Mouse (Mus musculus) MEL (cell line): ENCODE measurements around the gene Gpr31b. TPM values are rescaled to one million over a fixed set of nuclear protein-coding genes. Genes with fewer than 3 reads are reported as not detected.
"Not testable (repeated sequence)": the region's sequence is repeated elsewhere in the genome, so short reads cannot be mapped to it uniquely, and the experiment has no call there.

ENCODE experiments used
- DNase-seq: peaks from one replicate; pipeline ENCODE4 v3.0.0; 2011; ENCODE audit warnings: low read depth, low spot score
- H3K27ac ChIP-seq: 2 replicates; pipeline ENCODE4 v1.5.1; 2012; ENCODE audit warnings: low read depth, mild to moderate bottlenecking, control low read depth, low read length, moderate library complexity; ENCODE audit not compliant: control insufficient read depth
- H3K27me3 ChIP-seq, 2 experiments: fragments of 150-350 bp in 1 of 2; sonication (generic) in 1 of 2; 2 replicates each; pipeline ENCODE4 v1.6.1; 2012; ENCODE audit warnings: low read length in 2 of 2, mild to moderate bottlenecking in 2 of 2, improper control_type of control experiment in 1 of 2, moderate library complexity in 1 of 2; ENCODE audit not compliant: insufficient read depth in 2 of 2, control insufficient read depth in 1 of 2
- H3K36me3 ChIP-seq, 2 experiments: 2 replicates each; pipeline ENCODE4 v1.6.1; 2012 to 2014; ENCODE audit warnings: low read length in 2 of 2, improper control_type of control experiment in 1 of 2, inconsistent platforms in 1 of 2, mild to moderate bottlenecking in 1 of 2; ENCODE audit not compliant: insufficient read depth in 2 of 2, control insufficient read depth in 1 of 2
- H3K4me1 ChIP-seq, 2 experiments: fragments of 150-350 bp in 1 of 2; sonication (generic) in 1 of 2; 2 replicates each; pipeline ENCODE4 v1.6.1; 2012; ENCODE audit warnings: low read length in 2 of 2, improper control_type of control experiment in 1 of 2, mild to moderate bottlenecking in 1 of 2; ENCODE audit not compliant: insufficient read depth in 2 of 2, control insufficient read depth in 1 of 2
- H3K4me3 ChIP-seq, 2 experiments: fragments of 150-350 bp in 1 of 2; sonication (generic) in 1 of 2; 2 replicates each; pipeline ENCODE4 v1.5.1; 2012; ENCODE audit warnings: low read depth in 2 of 2, low read length in 2 of 2, mild to moderate bottlenecking in 2 of 2, moderate library complexity in 2 of 2, control low read depth in 1 of 2, improper control_type of control experiment in 1 of 2; ENCODE audit not compliant: control insufficient read depth in 1 of 2, insufficient read depth in 1 of 2
- H3K79me2 ChIP-seq: 2 replicates; pipeline ENCODE4 v1.6.1; 2012; ENCODE audit warnings: mild to moderate bottlenecking, low read length, moderate library complexity; ENCODE audit not compliant: control insufficient read depth, poor library complexity, insufficient read depth
- H3K9ac ChIP-seq: 2 replicates; pipeline ENCODE4 v1.6.1; 2012; ENCODE audit warnings: low read depth, mild to moderate bottlenecking, control low read depth, low read length, moderate library complexity; ENCODE audit not compliant: control insufficient read depth, poor library complexity, severe bottlenecking
- H3K9me3 ChIP-seq: fragments of 150-350 bp; sonication (generic); replicated peaks from 2 replicates; pipeline ENCODE4 v1.6.1; 2012; ENCODE audit warnings: mild to moderate bottlenecking, low read length, improper control_type of control experiment, moderate library complexity; ENCODE audit not compliant: insufficient read depth
- polyA plus RNA-seq, 2 experiments: library from polyadenylated mRNA; stranded (reverse) in 1 of 2; unstranded in 1 of 2; fragments of >175 nt in 1 of 2; fragments of >200 nt in 1 of 2; gene quantifications; 2 replicates each; pipeline versions ENCODE4 v1.2.1 to v1.2.4; 2012; ENCODE audit warnings: low replicate concordance in 2 of 2, low read depth in 1 of 2; ENCODE audit not compliant: insufficient read length in 2 of 2, insufficient read depth in 1 of 2, missing spikeins in 1 of 2
- total RNA-seq: library from RNA; depleted of rRNA; stranded (reverse); fragments of 300-350 nt; gene quantifications from 2 replicates; pipeline ENCODE4 v1.2.3, GENCODE M21; 2012; rRNA removed

Gene Gpr31b
- total RNA-seq (0.12 TPM in 1 of 2 replicates, not detected in the other), polyA plus RNA-seq (under 1 TPM in 1 of 2 experiments, not detected in 1; 0.08 TPM)

DNA sequence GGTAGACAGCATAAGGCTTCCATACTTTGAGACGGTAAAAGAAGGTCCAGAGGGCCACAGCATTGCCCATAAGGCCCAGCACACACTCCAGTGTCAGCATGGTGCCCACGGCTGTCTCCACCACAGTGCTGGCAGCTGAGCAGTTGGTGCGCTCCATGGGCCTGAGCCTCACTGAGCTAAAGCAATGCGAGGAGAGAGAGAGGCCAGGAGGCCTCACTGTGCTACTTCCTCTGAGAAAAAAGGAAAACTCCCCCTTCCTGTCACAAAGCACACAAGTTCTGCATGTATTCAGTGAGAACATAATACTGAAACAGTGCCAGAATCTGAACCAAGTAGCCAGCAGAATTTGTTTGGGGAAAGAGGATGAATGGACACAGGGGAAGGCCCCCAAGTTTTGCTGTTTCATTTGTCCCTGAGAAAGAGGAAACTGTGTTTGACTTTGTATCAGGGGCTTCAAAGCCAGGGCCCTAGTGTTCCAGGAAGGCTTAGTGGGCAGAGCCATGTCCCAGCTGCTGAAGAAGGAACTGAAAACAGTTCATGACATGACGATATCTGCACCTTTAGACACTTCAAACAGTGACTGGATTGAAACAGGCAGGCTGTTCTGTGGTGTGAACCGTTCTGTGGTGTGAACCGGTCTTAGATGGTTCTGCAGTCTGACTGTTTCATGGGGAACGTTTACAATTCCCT, at the start of gene Gpr31b:
Gene Gpr31b (minus strand): TSS at position 173 of the 690 bp plus-strand sequence.
- H3K9ac ChIP-seq, H3K79me2 ChIP-seq, DNase-seq, H3K36me3 ChIP-seq, H3K27me3 ChIP-seq, H3K4me3 ChIP-seq, H3K9me3 ChIP-seq, H3K27ac ChIP-seq, H3K4me1 ChIP-seq: not testable (repeated sequence)

DNA sequence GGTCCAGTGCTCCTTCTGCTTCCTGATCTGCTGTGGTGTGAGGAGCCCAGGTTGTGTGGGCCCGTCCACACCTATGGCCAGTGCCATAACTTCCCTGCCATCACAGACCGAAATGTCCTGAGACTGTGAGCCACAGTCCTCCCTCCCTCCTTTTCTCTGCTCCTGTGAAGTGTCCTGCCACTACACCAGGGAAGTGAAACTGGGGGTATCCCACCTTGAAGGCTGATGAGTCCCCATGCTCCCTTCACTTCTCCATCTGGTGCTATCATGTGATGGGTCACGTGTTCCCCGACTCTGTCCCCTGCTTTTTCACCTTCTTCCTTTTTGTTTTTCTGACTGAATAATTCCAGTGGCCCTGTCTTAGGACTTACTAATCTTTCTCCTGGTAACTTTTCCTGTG, 40.9 kb upstream of the Gpr31b start:
- not testable (repeated sequence) for H3K79me2 ChIP-seq, H3K9me3 ChIP-seq, H3K4me1 ChIP-seq, H3K27ac ChIP-seq, H3K36me3 ChIP-seq, H3K27me3 ChIP-seq, H3K9ac ChIP-seq, H3K4me3 ChIP-seq, DNase-seq

DNA sequence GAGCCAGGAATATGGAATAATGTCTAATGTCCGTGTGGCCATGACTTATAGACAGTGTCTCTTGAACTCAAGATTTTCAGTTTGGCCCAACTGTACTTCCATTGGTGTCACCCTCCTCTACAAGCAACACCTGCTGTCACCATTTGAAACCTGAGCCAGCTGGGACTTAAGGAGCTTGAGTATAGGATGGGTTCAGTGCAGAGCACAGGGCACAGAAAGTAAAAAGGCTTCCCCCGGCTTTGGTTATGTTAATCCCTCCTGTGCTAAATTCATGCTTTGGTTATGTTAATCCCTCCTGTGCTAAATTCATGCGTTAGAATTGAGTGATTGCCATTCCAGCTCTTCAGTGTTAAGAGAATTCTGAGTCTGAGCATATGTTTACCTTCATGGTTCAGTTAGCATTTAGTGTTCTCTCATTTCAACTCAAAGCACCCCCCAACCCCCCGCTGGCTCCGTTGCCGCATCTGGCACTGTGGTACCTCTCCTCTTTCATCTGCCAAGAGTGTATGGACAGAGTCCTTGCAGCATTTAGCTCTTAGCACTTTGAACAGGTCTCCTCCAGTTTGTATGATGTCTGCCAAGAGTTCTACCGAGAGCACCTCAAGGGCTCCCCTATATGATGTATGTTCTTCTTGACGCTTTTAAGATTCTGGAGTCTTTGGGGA, 40.1 kb upstream of the Gpr31b start:
- H3K9ac ChIP-seq, H3K27me3 ChIP-seq, DNase-seq, H3K4me1 ChIP-seq, H3K4me3 ChIP-seq, H3K36me3 ChIP-seq, H3K79me2 ChIP-seq, H3K9me3 ChIP-seq, H3K27ac ChIP-seq: not testable (repeated sequence)

DNA sequence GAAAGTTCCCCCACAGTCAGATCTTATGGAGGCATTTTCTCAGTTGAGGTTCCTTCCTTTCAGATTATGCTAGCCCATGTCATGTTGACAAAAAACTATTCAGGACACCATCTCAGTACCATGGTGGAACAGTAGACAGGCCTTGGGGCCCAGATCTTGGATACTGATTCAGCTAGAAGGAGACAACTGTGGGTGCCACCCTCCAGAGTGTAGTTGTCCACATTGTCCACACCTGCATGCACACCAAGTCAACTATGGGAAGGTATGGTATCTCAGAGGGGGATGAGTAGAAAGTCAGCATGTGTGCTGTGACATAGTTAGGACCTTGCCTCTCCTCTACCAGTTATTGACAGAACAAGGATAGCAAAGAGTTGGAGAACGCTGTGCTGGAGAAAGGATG, 39.4 kb upstream of the Gpr31b start:
- not testable (repeated sequence) for H3K79me2 ChIP-seq, DNase-seq, H3K9ac ChIP-seq, H3K27me3 ChIP-seq, H3K9me3 ChIP-seq, H3K36me3 ChIP-seq, H3K4me1 ChIP-seq, H3K4me3 ChIP-seq, H3K27ac ChIP-seq

DNA sequence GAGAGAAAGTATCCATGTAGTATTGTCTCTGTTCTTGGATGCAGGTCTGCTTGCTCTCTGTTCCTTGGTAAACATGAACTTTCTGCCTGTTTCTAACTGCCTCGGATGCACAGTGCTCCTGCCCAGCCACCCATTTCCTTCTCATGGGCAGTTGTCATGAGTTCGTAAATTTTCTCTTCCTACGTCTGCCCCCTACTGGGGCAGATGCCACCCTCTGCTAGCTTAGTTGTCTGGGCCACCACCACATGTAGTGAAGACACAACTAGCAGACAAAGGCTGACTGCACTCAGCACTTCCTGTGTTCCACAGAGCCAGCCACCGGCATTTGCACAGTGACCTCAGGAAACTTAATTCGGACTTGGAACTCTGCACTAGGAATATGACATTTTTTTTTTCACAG, 17.1 kb upstream of the Gpr31b start:
- not testable (repeated sequence) for H3K79me2 ChIP-seq, DNase-seq, H3K9ac ChIP-seq, H3K27ac ChIP-seq, H3K4me3 ChIP-seq, H3K36me3 ChIP-seq, H3K4me1 ChIP-seq, H3K27me3 ChIP-seq, H3K9me3 ChIP-seq

DNA sequence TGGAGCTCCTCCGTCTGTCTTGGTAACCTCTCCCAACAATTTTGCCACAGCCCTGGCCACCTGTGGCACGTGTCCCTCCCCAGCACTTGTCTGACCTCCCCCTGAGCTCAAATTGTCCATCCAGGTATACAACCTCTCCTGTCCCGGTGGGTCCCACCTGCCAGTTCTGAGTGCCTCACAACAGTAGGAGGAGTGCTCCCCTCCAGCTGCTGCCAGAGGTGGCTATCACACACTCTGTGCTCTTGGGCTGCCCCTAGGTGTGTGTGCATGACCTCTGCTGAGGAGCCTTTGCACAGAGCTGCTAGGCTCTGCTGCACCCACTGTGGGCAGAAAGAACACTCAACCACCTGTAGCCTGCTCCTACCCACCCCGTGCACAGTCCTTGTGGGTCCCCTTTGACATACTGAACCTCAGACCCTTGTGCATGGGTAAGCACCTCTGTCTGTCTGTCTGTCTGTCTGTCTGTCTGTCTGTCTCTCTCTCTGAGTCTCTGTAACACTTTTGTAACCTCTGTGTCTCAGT, 15.8 kb upstream of the Gpr31b start:
- H3K9me3 ChIP-seq, H3K79me2 ChIP-seq, H3K4me3 ChIP-seq, H3K4me1 ChIP-seq, H3K9ac ChIP-seq, DNase-seq, H3K27me3 ChIP-seq, H3K27ac ChIP-seq, H3K36me3 ChIP-seq: not testable (repeated sequence)

DNA sequence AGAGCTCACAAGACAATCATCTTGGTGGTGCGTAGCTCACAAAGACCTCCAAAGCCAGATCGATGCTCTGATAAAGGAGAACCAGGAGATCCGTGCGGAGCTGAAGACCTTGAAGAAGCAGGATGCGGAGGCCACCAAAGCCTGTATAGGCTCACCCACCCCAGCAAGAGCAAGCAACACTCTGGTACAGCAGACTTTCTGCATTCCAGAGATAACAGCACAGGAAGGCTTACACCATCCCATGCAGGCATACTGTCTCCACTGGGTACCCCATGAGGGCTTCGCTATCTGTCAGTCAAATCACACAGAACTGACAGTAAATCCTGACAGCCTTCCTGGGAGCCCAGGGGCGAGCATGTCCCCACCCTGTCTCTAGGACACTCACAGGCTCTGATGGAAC, 10.8 kb upstream of the Gpr31b start:
- H3K4me3 ChIP-seq, H3K9ac ChIP-seq, H3K27ac ChIP-seq, DNase-seq, H3K79me2 ChIP-seq, H3K27me3 ChIP-seq, H3K9me3 ChIP-seq, H3K4me1 ChIP-seq, H3K36me3 ChIP-seq: not testable (repeated sequence)
